Mouse (Mus musculus) embryo, embryonic 11 days (tissue): ENCODE measurements around the gene Trmt61a.
A peak's percentile ranks its signal among the peaks of the same experiment; 100 is the strongest.
"Not testable (repeated sequence)": the region's sequence is repeated elsewhere in the genome, so short reads cannot be mapped to it uniquely, and the experiment has no call there.

Source experiments
- DNase-seq: peaks from one replicate; pipeline ENCODE4 v3.0.0-alpha.2; 2015

Trmt61a gene

DNA sequence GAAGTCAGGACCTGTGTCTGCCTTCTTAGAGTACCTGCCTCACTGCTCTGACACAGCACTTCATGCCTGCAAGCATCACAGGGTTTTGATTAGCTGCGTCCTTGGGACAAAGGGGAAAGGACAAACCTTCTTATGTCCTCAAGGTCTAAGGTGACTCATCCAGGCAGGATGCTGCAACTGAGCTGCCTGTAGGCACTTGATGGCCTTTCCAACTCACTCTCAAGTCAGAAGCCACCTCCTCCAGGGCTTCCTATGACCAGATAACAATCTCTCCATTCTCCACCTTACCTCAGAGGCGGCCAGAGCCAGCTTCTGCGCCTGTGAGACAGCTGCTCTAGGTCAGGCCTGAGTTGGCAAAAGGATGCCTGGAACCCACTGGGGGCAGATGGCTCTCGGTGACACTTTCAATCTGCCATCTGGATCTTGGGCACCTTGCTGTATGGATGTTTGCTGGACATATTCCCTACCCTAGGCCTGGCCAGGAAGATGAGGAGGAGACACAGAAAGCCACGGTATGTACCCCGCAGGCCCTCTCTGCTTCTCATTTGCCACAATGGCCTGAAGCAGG is 20.5 kb downstream of the Trmt61a start:
- no peak for DNase-seq

GRCm38 (mm10) chr12:111699542-111699941 is 21.6 kb downstream of the Trmt61a start:
- no peak for DNase-seq

DNA sequence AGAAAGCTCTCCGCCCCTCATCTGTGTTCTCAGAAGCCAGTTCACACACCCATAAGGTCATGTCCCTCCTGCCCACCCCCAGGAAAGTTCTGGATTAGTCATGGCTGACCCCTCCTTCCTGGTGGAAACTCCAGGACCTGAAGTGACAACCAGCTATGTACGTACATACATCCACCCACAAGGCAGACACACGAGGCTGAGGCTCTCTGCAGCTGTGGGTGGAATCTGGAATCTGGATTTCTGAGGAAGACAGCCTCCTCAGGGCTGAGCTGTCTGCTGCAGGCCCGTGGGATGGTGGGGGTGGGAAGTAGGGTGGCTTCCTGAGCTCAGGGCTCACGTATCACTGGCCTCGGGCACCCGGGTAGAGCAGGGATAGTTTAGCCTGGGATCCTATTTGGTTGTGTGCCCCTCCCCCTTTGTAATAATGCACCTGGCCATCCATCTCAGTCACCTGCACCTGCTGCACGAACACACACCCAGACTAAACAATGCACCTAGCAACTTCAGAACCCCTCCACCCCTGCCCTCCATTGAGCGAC is 23.1 kb downstream of the Trmt61a start:
- DNase-seq = no peak

GRCm38 (mm10) chr12:111703301-111703700 is 25.4 kb downstream of the Trmt61a start:
- no peak for DNase-seq

DNA sequence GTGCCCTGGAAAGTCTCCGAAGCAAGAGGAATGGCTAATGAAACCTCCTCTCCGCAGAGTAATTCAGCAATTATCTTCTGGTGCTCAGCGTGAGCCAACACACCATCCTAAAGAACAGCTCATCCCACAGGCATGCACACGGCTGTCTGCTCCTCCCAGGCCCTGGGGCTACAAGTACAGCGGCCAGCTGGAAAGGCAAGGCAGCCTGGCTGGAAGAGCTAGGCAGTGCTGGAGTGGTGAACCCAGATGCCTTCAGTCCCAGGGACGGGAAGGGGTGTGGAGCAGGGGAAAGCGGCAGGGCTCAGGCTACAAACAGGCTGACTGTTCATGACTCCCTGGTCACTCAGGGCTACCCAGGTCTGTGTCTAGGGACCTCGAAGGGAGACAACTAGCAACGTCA is 26.7 kb downstream of the Trmt61a start:
- DNase-seq = peak; percentile 51

DNA sequence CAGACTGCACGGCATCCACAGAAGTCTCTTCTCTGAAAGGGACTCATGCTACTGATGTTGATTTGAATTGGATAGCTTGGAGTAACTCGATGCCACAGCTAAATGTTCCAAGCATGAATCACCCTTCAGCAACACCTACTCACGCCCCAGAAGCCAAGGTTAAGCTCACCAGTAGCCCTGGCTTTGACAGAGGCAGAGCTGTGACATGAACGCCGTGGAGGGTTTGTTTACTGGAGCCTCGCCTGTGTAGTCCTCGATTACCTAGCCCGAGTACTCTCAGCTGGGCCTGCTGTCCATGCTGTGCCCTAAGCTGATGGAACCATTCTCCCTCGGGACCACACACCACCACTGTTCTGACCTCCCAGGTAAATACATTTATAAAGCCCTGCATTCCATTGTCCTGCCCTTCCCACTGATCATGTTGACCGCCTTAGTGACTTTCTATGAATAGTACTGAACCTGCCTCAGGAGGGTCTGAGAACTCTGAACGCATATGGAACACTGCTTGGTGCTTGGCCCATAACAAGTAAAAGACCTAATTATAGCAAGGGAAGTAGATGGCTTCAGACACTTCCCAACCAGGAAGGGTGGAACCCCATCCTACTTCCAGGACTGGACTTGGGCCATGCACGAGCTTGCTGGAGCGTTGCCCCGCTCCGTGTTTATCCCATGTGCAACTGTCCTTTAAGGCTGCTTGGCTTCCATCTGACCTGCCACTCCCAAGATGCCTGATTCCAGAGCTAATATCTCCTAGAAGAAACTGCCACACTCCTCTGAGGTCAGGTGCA is 27.5 kb downstream of the Trmt61a start:
- DNase-seq = no peak

GRCm38 (mm10) chr12:111708181-111708580 is 30.3 kb downstream of the Trmt61a start:
- no peak for DNase-seq

- no peak for DNase-seq
These were observed 32.2 kb downstream of the Trmt61a start for GRCm38 (mm10) chr12:111710091-111710490.

- peak; percentile 62 for DNase-seq
These were observed 34.6 kb downstream of the Trmt61a start for GRCm38 (mm10) chr12:111712476-111712875.

DNA sequence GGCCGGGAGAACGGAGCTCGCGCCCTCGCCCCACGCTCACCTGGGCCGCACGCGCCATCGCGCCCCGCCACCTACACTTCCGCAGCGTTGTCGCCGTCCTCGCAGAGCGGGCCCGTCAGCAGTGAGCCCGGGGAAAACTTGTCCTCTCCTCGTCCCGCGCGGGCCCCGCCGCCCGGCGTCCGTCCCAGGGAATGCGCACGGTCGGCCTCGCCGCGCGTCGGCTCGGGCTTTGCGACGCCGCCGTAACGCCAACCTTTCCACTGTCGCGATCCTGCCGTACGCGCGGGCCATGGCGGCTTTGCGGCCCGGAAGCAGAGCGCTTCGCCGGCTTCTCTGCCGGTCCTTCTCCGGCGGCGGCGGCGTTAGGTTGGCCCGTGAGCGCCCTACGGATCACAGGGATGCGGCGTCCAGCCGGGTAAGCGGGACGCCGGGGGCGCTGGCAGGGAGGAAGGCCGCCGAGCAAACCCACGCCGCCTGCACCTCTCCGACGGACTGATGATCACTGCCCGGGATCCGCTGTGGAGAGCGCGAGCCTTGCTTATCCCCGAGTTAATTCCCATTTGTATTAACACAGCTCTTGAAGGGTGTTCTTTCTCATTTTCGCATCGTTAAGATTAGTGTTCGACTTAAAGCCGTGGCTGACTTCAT is 35.2 kb downstream of the Trmt61a start, which contains the start of the genes Bag5 and Apopt1:
Gene Bag5, minus strand, starts transcription at position 254 of the 648 bp plus-strand sequence.
Gene Apopt1, plus strand, starts transcription at position 258 of the 648 bp plus-strand sequence.
- peak; percentile 97 for DNase-seq

- DNase-seq = not testable (repeated sequence)
These were observed 36.0 kb downstream of the Trmt61a start for GRCm38 (mm10) chr12:111713880-111714279.

DNA sequence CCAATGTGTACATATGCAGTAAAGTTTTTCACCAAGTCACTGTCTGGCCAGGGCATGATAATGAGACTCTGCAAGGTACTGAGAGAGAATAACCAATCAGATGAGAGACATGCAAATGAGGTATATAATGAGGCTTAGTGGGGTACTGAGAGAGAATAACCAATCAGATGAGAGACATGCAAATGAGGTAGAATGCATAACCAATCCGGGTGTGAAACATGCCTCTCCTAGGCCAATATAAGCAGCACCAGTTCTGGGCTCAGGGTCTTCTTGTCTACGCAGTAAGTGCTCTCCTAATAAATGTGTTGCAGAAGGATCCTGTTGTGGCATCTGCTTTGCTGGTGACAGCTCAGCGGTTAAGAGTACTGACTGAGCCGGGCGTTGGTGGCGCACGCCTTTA is 38.6 kb downstream of the Trmt61a start:
- DNase-seq = no peak

- DNase-seq = no peak
These were observed 40.8 kb downstream of the Trmt61a start for GRCm38 (mm10) chr12:111718656-111719055.

GRCm38 (mm10) chr12:111720222-111720621 is 42.3 kb downstream of the Trmt61a start:
- DNase-seq = no peak

GRCm38 (mm10) chr12:111722654-111723053 is 44.7 kb downstream of the Trmt61a start:
- DNase-seq = peak; percentile 52

GRCm38 (mm10) chr12:111724638-111725337 is 46.9 kb downstream of the Trmt61a start:
- peak; percentile 32 for DNase-seq

DNA sequence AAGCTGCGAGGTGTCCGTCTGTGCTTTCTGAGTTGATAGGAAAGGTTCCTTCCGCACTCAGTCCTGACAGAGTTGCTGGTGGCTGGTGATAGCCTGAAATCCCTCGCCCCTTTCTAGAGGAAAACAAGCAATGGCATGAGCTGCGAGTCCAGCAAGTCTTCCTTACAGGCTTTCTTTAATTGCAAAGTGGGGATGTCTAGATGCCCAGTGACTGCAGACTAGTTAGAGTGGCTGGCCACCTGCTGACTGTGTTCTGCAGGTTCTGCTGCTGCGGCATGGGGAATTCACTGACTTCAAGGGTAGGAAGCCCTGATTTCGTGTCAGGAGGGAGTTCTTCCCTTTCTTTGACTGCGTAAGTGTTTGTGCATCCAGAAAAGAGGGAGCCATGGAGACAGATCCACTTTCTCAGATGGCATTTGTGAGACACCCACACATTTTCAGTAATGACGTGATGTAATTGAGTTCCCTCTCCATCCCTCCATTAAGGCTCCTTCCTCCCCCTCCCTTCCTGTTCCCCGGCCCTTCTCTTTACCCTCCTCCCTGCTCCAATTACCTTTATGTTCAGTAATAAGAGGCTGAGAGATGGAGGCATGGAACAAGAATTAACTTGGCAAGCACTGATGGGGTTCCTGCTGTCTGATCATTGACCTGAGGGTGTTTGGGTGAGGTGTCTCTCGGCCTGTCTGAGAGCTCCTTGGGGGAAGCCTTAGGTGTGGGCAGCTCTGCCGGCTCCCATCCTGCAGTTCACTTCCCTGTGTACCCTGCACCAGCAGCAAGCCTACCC is 47.6 kb downstream of the Trmt61a start:
- no peak for DNase-seq

GRCm38 (mm10) chr12:111726122-111726463 is 48.2 kb downstream of the Trmt61a start:
- no peak for DNase-seq

DNA sequence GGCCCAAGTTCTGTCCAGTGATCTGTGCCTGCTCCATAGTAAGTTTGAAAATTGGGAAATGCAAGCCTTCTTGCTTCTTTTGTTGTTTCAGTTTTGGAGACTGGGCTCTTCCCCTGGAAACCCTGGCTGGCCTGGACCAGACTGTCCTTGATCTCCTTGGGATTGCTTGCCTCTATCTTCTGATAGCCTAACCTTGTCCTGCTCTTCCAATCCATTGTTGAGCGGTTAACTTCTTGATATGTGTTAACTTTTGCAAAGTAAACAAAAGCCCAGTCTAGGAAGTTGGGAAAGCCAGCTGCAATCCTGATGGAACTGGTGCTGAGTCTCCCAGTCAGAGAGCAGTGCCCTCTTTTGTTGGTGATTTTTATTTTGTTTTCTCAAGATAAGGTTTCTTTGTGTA is 50.1 kb downstream of the Trmt61a start:
- DNase-seq = no peak

DNA sequence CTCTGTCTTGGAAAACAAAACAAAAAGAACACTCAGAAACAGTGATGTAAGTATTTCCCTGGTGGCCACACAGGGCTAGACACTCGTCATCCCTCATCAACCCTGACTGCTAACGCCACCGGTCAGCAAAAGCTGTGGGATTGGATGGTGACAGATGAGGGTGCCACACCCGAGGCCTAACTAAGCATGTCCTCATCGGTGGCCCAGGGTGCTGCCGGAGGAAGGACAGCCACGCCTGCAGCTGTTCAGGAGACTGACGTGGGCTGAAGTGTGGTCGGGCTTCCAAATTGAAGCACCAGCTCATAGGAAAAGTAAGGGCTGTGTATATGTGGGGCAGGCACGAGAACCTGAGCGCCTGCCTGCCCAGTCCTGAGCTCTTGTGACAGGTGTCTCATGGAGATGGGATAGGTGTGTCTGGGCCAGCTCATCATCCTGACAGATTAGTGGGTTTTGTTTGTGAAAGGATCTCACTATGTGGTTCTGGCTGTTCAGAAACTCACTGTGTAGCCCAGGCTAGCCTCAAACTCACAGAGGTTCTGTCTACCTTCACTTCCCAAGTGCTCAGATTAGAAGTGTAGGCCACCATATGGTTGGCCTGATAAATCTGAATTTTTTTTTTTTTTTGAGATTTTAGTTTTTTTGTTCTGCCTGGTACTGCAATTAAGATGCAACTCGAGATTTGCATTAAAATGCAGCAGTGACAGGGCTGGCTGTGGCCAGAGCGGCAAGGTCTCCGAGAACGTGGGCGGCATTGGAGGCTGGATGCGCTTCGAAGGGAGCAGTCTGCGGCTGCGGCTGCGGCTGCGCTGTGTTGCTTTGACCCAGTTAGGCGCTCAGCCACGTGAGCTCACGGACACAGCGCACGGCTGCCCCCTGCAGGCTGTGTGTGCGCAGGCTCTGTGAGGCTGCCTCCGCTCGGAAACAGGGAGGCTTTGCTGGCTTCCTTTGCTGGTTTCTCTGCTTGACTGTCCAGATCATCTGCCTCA is 54.2 kb downstream of the Trmt61a start:
- DNase-seq = peak; percentile 96

DNA sequence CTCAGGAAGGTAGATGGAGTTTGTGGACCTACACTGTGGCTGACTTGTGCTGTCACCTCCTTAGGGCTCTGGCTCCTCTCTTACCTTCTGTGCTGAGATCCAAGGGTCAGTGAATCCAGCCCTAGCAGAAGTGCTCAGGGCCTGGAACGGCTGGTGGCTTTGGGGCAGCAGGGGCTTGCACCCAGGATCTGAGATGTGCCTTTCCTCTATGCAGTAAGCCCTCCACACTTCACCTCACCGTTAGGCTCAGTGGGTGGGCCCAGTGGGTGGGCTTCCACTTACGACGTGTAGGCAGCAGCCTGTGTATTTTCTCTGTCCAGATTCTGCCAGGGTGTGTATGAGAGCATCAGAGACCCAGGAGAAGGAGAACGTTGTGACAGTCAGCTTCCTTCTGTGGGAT is 55.0 kb downstream of the Trmt61a start:
- no peak for DNase-seq
